Mouse (Mus musculus) intestine, embryonic 16.5 days (tissue): ENCODE results near the gene Fcer2a. TPM values are rescaled to one million over a fixed set of nuclear protein-coding genes. Genes with fewer than 3 reads are reported as not detected.
A peak's percentile ranks its signal among the peaks of the same experiment; 100 is the strongest.

Source experiments
- ATAC-seq: fragments of 200-750 bp; cut with Nextera tagmentation; 2 replicates; pipeline ENCODE4 v1.8.0; 2017; ENCODE audit warnings: moderate TSS enrichment, moderate library complexity
- H3K27ac ChIP-seq: fragments of 300-500 bp; sonication (generic); 2 replicates; pipeline ENCODE4 v1.5.1; 2014; ENCODE audit warnings: mild to moderate bottlenecking, low read length
- H3K27me3 ChIP-seq: fragments of 300-500 bp; sonication (generic); replicated peaks from 2 replicates; pipeline ENCODE4 v1.6.1; 2014; ENCODE audit warnings: low read length, control low read depth, mixed read lengths; ENCODE audit not compliant: control insufficient read depth, insufficient read depth
- H3K36me3 ChIP-seq: fragments of 300-500 bp; sonication (generic); 2 replicates; pipeline ENCODE4 v1.6.1; 2014; ENCODE audit warnings: low read length, control low read depth; ENCODE audit not compliant: control insufficient read depth, insufficient read depth
- H3K4me1 ChIP-seq: fragments of 300-500 bp; sonication (generic); 2 replicates; pipeline ENCODE4 v1.6.1; 2014; ENCODE audit warnings: low read length, control low read depth, mixed read lengths; ENCODE audit not compliant: control insufficient read depth, insufficient read depth
- H3K4me2 ChIP-seq: fragments of 300-500 bp; sonication (generic); 2 replicates; pipeline ENCODE4 v1.6.1; 2014; ENCODE audit warnings: low read depth, low read length, control low read depth
- H3K4me3 ChIP-seq: fragments of 300-500 bp; sonication (generic); 2 replicates; pipeline ENCODE4 v1.5.1; 2014; ENCODE audit warnings: mild to moderate bottlenecking, low read length
- H3K9ac ChIP-seq: fragments of 300-500 bp; sonication (generic); 2 replicates; pipeline ENCODE4 v1.6.1; 2014; ENCODE audit warnings: low read depth, low read length
- H3K9me3 ChIP-seq: fragments of 300-500 bp; sonication (generic); 2 replicates; pipeline ENCODE4 v1.6.1; 2016; ENCODE audit warnings: low read length, control low read depth; ENCODE audit not compliant: control insufficient read depth
- WGBS: fragments of 180-500 bp; shearing (Covaris S2); extraction: QIAGEN DNeasy Blood & Tissue Kit; methylation state at CpG from one replicate; pipeline ENCODE4 v1.1.7; 2014; 5-methylcytosine and 5-hydroxymethylcytosine counted together
- polyA plus RNA-seq: library from polyadenylated mRNA; unstranded; fragments of >200 nt; fragmentation: Nextera tagmentation; extraction: Ambion mirVana; gene quantifications from 2 replicates; pipeline ENCODE4 v1.2.1, GENCODE M21; 2015

Fcer2a gene
- polyA plus RNA-seq = 0.06 TPM in 1 of 2 replicates, not detected in the other

DNA sequence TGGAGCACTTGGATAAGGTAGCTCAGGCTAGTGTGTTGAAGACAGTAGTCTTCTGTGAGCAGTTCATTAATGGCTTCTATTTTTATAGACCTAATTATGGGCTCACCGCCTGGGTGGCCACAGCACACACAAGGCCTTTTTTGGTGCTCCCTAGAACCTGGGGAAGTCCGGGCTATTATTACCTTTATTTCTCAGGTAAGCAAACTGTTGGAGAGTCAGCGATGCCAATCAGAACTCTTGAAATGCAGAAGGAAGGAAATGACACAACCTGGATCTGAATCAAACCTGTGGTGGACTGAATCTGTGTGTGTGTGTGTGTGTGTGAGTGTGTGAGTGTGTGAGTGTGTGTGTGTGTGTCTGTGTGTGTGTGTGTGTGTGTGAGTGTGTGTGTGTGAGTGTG is at the start of gene Fcer2a:
TSS of gene Fcer2a (minus strand) at position 55 of the 400 bp plus-strand sequence.
- H3K9ac ChIP-seq = no peak within 1 kb of the TSS
- H3K9me3 ChIP-seq = no peaks in the 10 kb centered on the region
- H3K4me2 ChIP-seq = no peak within 1 kb of the TSS
- H3K4me1 ChIP-seq = no peaks in the 10 kb centered on the region
- no peaks in the 10 kb centered on the region for H3K36me3 ChIP-seq
- 81% methylated on average over 3 of the region's 3 CpGs for WGBS
- H3K4me3 ChIP-seq = no peak within 1 kb of the TSS
- no peak for ATAC-seq
- H3K27ac ChIP-seq = no peak within 1 kb of the TSS
- no peaks in the 10 kb centered on the region for H3K27me3 ChIP-seq

DNA sequence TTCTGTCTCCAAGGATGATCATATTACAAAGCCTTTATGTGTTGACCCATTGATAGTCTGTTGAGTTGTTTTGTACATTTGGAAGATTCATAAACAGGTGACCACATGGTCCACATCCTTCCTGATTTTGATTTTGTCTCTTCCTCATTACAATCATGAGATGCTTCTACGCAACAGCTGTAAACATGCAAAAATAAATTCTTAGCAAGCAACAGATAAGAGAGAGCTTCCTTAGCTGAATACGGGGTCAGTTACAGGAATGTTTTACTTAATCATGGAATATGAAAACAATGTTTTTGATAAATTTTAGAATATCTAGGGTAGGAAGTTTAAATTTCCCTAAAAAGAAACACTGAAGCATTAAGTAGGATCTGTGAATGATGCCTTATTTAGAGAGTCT is 43.0 kb upstream of the Fcer2a start:
- Histone ChIP-seq H3K9me3 (no peaks in the 10 kb centered on the region), H3K36me3 (no peaks in the 10 kb centered on the region), H3K27me3 (no peaks in the 10 kb centered on the region), H3K4me1 (no peaks in the 10 kb centered on the region), H3K27ac (no peak overlapping the region), H3K9ac (no peak overlapping the region), H3K4me2 (no peak overlapping the region), H3K4me3 (no peak overlapping the region)
- ATAC-seq = no peak
- WGBS = 82% methylated on average over 2 of the region's 2 CpGs

DNA sequence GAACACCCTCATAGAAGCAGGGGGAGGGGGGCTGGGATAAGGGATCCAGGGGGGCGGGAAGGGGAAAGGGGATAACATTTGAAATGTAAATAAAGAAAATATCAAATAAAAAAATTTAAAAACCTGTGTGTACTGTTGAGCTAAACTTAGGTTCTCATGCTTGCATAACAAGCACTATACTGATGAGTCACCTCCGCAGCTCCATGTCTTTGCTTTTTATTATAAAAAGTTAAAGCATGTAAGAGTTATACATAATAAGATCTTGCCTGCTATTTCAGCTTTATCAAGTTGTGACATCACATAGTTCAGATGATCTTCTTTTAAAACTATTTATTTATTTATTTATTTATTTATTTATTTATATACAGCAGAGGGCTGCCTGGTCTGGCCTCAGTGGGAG is 41.6 kb upstream of the Fcer2a start:
- Histone ChIP-seq H3K4me1 (no peaks in the 10 kb centered on the region), H3K9me3 (no peaks in the 10 kb centered on the region), H3K4me3 (no peak overlapping the region), H3K9ac (no peak overlapping the region), H3K27me3 (no peaks in the 10 kb centered on the region), H3K36me3 (no peaks in the 10 kb centered on the region), H3K27ac (no peak overlapping the region), H3K4me2 (no peak overlapping the region)
- no peak for ATAC-seq
- 83% methylated on average over 2 of the region's 2 CpGs for WGBS

DNA sequence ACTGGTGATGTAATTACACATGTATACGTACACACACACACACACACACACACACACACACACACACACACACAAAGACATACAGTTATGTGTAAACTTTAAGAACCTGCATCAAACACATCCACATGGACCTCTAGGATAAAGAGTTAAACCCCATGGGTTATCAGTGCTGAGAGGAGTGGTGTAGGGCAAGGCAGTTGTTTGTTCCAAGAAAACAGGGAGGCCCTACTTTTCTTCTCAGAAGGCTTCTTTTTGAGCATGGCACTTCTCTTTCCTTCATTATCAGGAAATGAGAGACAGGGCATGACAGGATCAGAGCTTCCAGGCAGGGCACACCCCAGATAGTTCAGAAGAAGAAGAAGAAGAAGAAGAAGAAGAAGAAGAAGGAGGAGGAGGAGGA is 40.1 kb upstream of the Fcer2a start:
- H3K4me2 ChIP-seq = no peak overlapping the region
- H3K4me3 ChIP-seq = no peak overlapping the region
- H3K27ac ChIP-seq = no peak overlapping the region
- no peak for ATAC-seq
- H3K9me3 ChIP-seq = no peaks in the 10 kb centered on the region
- H3K27me3 ChIP-seq = no peaks in the 10 kb centered on the region
- 53% methylated on average over 1 of the region's 1 CpGs for WGBS
- H3K9ac ChIP-seq = no peak overlapping the region
- H3K36me3 ChIP-seq = no peaks in the 10 kb centered on the region
- H3K4me1 ChIP-seq = no peaks in the 10 kb centered on the region

DNA sequence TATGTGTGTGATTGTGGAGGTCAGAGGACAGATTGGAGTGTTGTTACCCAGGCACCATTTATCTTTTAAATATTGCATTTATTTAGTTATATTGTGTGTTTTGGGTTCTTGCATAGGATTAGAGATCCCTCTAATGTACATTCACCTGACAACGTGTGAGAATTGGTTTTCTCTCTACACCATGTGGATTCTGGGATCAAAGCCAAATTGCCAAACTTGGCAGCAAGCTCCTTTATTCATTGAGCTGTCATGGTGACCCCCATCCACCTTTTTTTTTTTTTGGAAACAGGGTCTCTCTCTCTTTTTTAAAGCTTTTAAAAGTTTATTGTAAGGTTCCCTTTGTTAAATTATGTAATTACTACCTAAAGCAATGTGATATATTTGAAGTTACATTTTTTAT is 27.1 kb upstream of the Fcer2a start:
- no peak overlapping the region for H3K4me3 ChIP-seq
- no peaks in the 10 kb centered on the region for H3K4me1 ChIP-seq
- H3K9me3 ChIP-seq = no peaks in the 10 kb centered on the region
- no peaks in the 10 kb centered on the region for H3K36me3 ChIP-seq
- no peak for ATAC-seq
- H3K4me2 ChIP-seq = no peak overlapping the region
- 33% methylated on average over 1 of the region's 1 CpGs for WGBS
- no peak overlapping the region for H3K27ac ChIP-seq
- no peaks in the 10 kb centered on the region for H3K27me3 ChIP-seq
- H3K9ac ChIP-seq = no peak overlapping the region

DNA sequence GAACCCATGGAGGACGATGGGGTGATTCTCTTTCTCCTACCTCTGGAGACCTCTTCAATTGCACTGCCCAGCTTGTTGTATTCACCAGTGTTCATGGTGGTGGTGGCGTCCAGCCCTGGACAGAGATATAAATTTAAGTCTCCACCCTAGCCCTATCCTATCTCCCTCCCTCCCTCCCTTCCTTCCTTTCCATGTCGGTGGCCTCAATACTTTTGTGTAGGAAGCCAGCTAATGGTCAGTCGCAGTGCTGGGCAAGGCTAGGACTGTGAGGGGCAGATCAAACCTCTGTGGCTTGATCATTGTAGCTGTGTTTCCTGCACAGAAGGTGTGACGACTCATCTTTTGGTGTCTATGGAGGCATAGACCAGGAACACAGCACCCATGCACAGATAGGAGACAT is 26.6 kb upstream of the Fcer2a start, which contains the start of gene Clec4g:
TSS of gene Clec4g (minus strand) at position 101 of the 400 bp plus-strand sequence.
- Histone ChIP-seq H3K4me3 (no peak within 1 kb of the TSS), H3K27ac (no peak within 1 kb of the TSS), H3K9me3 (no peaks in the 10 kb centered on the region), H3K4me1 (no peaks in the 10 kb centered on the region), H3K36me3 (no peaks in the 10 kb centered on the region), H3K9ac (no peak within 1 kb of the TSS), H3K27me3 (no peaks in the 10 kb centered on the region), H3K4me2 (no peak within 1 kb of the TSS)
- 67% methylated on average over 5 of the region's 5 CpGs for WGBS
- ATAC-seq = no peak

DNA sequence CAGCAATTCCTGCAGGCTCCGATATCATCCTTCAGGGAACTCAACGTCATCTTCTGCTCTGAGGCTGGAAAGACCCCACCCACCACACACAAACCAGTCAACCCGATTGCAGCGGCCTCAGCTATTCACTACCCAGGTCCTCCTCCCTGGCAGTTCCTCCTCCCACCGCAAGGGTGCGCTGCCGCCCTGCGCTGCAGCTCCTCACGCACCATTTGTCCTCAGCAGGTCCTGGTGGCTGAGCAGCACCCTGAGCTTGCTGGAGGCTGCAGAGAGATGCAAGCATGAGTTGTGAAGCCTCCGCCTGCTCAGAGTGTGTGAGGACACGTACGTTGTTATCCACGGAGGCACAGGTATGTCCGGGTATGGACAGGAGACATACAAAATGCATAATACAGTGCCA is 24.6 kb upstream of the Fcer2a start:
- Histone ChIP-seq H3K4me1 (no peaks in the 10 kb centered on the region), H3K9ac (no peak overlapping the region), H3K27me3 (no peaks in the 10 kb centered on the region), H3K9me3 (no peaks in the 10 kb centered on the region), H3K27ac (no peak overlapping the region), H3K36me3 (no peaks in the 10 kb centered on the region), H3K4me3 (no peak overlapping the region), H3K4me2 (no peak overlapping the region)
- peak; percentile 69; the same call in 1 of the 2 replicates for ATAC-seq
- 16% methylated on average over 14 of the region's 14 CpGs for whole genome bisulfite sequencing

DNA sequence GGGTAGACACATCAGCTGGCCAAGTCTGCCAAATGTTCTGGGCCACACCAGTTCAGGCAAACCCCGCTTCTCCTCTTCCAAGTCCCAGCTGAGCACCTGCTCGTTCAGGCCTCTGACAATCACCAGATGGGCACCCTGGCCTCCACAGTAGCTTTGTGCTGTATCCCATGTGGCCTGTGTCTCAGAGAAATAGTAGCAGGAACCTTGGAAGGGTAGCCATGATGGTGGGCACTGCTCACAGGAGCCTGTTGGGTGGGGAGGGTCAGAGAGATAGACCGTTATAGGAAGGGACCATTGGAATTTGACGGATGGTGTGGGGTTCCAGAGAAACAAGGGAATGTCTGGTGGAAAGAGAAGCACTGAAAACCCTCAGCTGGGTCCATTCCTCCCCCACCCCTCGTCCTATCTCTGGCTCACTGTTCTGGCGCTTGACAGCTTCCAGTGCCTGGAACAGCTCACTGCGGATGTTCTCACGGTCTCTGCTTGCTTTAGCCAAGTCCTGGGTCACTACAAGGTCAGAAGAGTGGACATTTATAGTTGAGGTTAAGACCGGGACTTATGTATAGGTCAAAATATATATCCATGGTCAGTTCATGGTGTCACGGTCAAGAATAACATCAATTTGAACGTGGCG is 23.5 kb upstream of the Fcer2a start:
- H3K4me2 ChIP-seq = no peak overlapping the region
- H3K4me3 ChIP-seq = no peak overlapping the region
- H3K27ac ChIP-seq = no peak overlapping the region
- no peaks in the 10 kb centered on the region for H3K9me3 ChIP-seq
- no peaks in the 10 kb centered on the region for H3K27me3 ChIP-seq
- ATAC-seq = no peak
- H3K9ac ChIP-seq = no peak overlapping the region
- WGBS = 65% methylated on average over 12 of the region's 12 CpGs
- no peaks in the 10 kb centered on the region for H3K36me3 ChIP-seq
- H3K4me1 ChIP-seq = no peaks in the 10 kb centered on the region

DNA sequence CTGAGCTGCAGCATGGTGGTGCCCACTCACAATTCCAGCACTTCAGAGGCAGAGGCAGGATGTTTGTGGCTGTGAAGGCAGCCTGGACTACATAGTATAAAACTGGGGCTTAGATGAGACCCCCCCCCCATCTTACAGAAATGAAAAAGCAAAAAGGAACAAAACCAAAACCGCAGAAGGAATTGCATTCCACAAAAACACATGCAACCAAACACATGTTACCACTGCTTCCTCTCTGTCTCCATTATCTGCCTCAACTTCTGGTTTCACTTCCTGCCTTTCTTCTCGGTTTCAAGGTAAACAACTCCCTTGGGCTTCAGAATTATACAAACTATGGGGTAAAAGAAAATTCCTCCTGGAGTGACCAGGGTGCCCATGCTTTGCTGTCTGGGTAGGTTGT is 17.7 kb upstream of the Fcer2a start:
- no peak overlapping the region for H3K9ac ChIP-seq
- WGBS = 51% methylated on average over 2 of the region's 2 CpGs
- no peaks in the 10 kb centered on the region for H3K9me3 ChIP-seq
- no peak overlapping the region for H3K27ac ChIP-seq
- no peaks in the 10 kb centered on the region for H3K4me1 ChIP-seq
- no peak for ATAC-seq
- no peak overlapping the region for H3K4me3 ChIP-seq
- no peak overlapping the region for H3K4me2 ChIP-seq
- no peaks in the 10 kb centered on the region for H3K27me3 ChIP-seq
- no peaks in the 10 kb centered on the region for H3K36me3 ChIP-seq

DNA sequence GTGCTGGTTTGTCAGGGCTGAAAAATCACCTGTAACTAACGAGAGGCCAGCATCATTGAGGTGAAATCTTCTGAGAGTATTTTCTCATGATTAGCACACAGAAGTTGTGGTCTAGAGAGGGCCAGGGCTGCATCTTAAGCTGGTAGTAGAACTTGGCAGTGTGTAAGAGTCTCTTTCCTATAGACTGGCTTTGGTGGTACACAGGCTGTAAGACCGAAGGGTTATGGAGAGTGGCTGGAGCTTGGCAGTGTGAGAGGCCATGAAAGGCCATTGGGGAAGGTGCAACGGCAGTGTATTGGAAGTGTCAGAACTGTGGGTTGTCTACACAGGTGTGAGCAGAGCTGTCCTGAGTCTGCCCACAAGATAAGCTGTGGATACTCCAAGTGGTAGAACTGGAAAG is 16.3 kb upstream of the Fcer2a start:
- H3K9ac ChIP-seq = no peak overlapping the region
- no peaks in the 10 kb centered on the region for H3K36me3 ChIP-seq
- H3K4me2 ChIP-seq = no peak overlapping the region
- no peaks in the 10 kb centered on the region for H3K4me1 ChIP-seq
- no peak overlapping the region for H3K4me3 ChIP-seq
- WGBS = 86% methylated on average over 3 of the region's 3 CpGs
- no peak for ATAC-seq
- H3K9me3 ChIP-seq = no peaks in the 10 kb centered on the region
- no peak overlapping the region for H3K27ac ChIP-seq
- no peaks in the 10 kb centered on the region for H3K27me3 ChIP-seq
